Mouse (Mus musculus) kidney, postnatal 4 days (tissue): ENCODE results near the gene Rapgef1.

Source experiments
- DNase-seq, 2 experiments: peaks; one replicate each; pipeline ENCODE4 v3.0.0; 2021; ENCODE audit warnings: mixed read lengths in 2 of 2

The Rapgef1 gene

DNA sequence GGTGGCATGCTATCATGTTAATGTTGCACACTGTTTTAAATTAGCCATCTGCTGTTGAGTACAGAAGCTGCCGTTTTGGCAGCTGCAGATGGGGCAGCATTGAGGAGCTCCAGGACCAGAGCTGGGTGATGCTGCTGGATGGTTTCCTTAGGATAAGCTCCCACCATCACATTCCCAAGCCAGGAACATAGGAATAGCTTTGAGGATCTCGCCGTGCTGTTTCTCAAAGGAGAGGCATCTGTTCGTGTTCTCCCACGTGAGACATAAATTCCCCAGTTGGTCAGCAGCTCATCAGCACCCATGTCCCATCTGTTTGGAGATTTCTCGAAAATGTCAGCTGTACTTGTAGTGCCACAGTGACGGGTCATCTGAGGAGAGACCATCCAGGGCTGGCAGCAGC is 28.3 kb downstream of the Rapgef1 start:
- DNase-seq = no peak

DNA sequence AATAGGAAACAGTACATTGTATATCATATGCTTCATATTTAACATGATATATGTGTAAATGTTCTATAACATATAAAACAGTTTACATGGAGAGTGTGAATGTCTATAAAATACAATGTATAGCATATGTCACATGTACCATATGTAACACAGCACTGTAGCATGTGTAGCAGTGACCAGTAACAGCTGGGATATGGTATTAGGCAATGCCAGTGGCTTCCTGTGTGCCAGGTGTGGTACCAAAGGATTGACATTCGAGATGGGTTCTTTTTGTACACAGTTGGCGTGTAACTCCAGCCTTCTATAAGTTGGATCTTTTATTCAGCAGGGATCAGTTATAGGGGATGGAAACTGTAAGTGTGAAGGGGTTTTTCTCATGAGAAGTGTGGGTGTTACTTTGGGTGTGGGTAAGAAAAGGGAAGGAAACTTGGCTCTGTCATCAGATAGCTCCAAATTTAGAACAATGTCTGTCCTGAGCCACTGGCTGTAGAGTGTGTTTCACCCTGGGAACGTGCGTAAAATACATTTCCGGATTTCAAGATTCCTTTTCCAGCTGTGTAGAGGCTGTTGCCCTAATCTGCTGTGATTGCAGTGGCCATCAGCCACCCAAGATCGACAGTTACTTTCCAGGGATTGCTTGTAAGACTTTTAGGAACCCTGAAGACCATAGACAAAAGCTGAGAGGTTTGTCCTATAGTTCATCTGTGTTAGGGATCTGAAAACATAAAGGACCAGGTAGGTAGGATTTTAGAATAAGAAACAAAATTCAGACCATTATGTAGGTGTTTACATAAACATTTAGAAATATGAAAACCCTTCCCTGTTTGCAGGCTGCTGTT is 29.7 kb downstream of the Rapgef1 start:
- DNase-seq = no peak

GRCm38 (mm10) chr2:29649795-29650457 is 30.4 kb downstream of the Rapgef1 start:
- peak; percentile 44 to 55 for DNase-seq

GRCm38 (mm10) chr2:29651876-29652275 is 32.4 kb downstream of the Rapgef1 start:
- DNase-seq = no peak

DNA sequence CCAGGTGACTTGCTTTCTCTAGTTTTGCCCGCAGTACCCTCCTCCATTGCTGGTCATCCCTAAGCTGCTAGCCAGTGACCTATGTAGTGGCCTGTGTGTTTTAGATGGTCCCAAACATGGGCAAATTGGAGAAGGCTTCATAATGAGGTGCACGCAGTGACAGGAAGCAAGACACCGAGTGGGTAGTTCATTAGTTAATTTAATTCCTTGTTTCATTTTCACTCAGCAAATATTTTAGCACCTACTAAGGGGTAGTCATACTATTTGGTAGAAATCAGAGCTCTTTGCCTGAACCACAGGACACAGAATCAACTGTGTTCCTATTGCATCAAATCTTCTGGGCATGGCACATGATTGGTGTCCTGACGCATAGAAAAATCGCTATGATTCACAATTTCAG is 35.9 kb downstream of the Rapgef1 start:
- no peak for DNase-seq

DNA sequence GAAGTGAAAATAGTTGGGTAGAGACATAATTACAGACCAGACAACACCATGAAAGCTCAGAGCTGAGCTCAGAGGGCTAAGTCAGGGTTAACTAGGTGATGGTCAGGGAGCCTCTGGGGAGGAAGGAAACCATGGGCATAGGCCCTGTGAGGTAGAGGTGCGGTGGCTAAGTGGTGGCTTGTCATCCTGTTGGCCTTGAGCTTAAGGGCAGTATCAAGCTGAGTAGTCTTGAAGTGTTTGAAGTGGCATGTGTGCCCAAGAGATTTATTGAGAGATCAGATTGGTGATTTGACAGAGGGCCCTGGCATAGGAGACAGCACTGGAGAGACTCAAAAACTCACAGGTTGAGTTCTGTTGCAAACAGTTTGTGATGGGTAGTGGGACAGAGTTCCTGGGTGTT is 36.6 kb downstream of the Rapgef1 start:
- no peak for DNase-seq

GRCm38 (mm10) chr2:29657089-29657488 is 37.6 kb downstream of the Rapgef1 start:
- DNase-seq = no peak

- peak; percentile 27 to 57 for DNase-seq
These were observed 42.3 kb downstream of the Rapgef1 start for GRCm38 (mm10) chr2:29661751-29662191.

DNA sequence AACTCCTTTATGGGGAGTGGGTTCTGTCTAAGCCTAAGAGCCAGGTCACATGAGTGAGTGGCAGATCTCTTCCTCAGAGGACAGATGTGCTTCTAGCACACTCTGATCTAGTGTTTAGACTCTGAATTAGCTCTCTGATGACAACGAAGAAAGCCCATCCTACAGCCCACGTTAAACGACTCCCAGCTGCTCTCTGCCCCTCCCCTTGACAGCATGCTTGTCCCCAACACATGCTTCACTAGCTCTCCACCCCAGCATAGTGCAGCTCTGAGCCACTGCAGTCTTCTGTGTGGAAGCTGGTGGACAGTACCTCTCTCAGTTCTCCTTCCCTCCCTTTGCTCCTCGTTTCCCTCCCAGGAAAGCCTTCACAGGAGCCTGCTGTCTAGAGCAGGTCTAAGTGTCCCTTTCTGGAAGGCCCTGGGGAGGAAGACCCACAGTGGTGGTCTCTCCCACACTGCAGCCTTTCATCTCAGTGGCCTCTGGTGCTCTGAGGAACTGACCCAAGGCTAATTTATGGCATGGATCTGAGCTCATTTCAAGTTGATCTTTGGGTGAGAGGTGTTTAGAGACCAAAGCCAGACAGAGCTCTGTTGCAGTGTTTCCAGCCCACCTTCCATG is 43.8 kb downstream of the Rapgef1 start:
- DNase-seq = peak; percentile 43 to 57

GRCm38 (mm10) chr2:29665421-29665820 is 45.9 kb downstream of the Rapgef1 start:
- DNase-seq = peak in 1 of 2 experiments; percentile 29

DNA sequence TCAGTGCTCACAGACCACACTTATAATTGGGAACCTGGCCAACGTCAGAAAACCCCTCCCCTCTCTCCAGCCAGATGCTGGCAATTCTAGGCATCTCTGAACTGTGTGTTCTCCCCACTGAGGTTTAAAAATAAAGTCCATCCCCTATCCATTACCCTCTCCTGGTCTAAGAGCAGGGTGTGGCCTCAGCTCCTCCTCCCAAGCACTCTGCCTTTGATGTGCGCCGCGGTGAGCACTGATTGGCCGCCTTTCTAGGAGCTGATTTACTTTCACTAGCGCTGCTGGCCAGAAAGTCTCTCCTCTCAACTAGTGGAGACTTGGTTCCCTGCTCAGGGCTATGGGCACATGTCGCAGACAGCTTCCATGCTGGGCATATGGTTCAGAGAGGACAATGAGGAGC is 47.1 kb downstream of the Rapgef1 start:
- peak; percentile 66 to 75 for DNase-seq

DNA sequence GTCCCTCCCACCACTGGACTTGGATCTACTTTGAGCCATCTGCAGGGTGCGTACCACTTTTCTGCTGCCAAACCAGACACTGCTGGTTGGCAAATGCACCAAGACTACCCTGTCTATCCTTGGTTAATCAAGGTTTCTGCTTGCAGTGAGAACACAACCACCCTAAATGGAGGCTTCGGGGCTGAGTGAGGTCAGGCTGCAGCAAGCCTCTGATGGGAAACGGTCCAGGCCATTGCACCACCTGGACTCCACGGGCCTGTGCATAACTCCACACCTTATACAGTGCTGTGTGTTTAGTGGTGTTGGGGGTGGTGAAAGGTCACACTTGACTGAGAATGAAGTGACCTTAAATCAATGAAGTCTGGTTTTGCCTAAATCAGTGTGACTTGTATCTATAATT is 47.6 kb downstream of the Rapgef1 start:
- DNase-seq = no peak

- DNase-seq = no peak
These were observed 48.6 kb downstream of the Rapgef1 start for GRCm38 (mm10) chr2:29668011-29668691.

DNA sequence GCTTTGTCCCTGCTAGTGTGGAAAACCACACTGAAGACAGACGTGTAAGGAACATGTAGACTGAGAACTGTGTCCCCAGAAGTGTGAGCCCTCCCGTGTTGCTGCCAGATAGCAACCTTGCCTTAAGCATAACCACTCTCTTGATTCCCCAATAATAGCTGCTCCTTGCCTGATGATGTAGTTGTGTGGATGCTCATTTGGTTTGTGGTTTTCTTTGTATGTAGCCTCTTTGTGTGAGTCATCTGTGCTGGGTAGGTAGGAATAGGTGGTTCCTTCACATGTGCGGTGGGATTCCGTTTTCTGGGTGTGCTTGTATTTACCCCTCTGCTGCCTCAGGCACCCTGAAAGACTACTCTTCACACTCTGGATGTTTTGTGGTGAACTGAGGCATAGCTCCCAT is 49.4 kb downstream of the Rapgef1 start:
- no peak for DNase-seq

DNA sequence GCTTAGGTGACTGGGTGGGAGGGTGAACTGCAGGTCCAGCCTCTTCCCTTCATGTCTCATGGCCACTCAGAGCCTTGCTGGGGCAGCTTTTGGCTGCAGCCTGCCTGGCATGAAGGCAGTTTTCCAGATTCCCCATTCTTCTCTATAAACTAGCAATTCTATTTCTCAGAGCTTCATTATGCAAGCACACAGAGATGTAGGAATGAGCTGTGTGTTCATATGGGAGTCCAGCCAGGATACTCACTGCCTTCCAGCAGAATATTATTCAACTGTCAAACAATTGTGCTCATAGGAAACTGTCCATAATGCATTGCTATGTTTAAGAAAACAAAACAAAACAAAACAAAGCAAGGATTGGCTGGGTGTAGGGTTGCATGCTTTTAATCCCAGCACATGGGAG is 50.2 kb downstream of the Rapgef1 start:
- no peak for DNase-seq

DNA sequence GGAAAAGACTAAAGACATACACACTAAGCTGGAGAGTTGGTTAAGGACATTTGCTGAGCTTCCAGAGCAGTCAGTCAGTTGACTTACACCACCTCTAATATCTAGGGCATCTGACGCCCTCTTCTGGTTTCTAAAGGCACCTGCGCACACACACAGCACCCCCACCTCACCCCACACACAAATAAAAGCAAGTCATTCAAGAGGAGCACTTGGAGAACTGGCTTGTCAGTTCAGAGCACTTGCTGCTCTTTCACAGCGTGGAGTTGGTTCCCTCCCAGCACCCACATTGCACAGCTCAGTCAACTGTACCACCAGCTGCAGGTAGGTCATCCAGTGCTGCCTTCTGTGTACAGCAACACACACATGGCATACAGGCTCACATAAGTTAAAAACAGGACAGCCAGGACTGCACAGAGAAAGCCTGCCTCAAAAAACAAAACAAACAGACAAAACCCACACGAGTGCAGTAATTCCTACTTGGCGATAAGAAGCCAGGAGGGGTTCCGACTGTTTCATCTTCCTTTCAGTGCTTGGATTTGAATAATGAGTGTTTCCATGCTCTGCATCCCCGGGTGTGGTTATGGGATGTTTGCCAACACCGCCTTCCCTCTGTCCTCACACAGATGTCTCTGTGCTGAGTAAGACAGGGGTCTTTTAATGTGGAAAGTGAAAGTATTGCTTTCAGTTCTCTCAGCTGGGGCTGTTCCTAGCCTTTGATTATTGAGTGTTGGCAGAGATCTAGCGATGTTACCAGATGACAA is 50.9 kb downstream of the Rapgef1 start:
- peak; percentile 62 to 69 for DNase-seq

DNA sequence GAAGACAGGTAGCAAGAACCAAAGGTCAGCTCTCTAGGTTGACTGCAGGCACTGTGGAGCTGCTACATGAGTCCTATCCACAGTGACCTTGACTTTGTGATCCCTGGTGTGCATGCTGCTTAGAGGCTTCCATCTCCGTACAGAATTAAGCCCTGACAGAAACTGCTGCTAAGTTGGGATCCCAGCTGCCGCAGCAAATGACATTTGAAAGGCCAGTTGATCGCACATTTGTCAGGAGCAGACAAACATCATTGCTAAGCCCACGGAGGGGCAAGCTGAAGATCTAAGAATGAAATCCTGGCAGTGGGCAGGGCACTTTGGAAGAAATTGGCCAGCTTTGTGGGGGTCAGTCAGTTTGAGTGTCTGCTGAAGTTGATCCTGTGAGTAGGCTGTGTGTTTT is 51.9 kb downstream of the Rapgef1 start:
- DNase-seq = no peak

DNA sequence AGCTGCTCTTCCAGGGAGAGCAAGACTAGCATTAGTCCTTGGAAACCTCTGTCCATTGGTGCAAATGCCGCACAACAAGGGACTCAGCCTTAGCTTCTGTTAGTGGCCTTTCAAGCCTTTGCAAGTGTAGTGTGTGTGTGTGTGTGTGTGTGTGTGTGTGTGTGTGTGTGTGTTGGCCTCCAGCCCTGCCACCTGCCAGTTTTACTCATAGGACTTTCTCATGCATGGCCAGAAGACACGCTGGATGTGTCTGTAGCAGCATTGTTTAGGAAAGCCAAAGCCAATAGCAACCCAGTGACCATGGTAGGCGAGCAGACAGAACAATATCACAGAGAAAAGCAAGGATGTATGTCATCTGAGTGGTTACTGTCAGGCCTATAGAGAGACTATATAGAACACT is 52.3 kb downstream of the Rapgef1 start:
- DNase-seq = no peak

GRCm38 (mm10) chr2:29672746-29673536 is 53.4 kb downstream of the Rapgef1 start:
- DNase-seq = no peak

DNA sequence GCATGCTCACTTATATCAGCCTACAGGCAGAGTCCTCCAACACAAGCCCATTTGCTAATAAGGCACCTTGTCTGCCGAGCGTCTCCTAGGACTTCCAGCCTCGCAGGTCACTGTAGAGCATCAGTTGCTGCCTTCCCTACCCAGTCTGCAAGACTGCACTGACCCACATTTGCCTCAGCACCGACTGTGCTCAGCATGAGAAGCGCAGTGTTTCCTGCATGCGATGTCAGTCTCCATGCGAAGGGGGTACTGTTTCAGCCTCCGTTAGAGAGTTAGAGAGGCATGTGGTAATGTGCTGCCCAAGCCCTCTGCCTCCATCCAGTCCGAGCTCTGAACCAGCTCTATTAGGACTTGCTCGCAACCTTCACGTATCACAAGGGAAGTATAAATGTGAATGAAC is 54.6 kb downstream of the Rapgef1 start:
- no peak for DNase-seq

GRCm38 (mm10) chr2:29674545-29674944 is 55.0 kb downstream of the Rapgef1 start:
- DNase-seq = no peak

- no peak for DNase-seq
These were observed 56.3 kb downstream of the Rapgef1 start for GRCm38 (mm10) chr2:29675846-29676245.
